Mouse (Mus musculus) cerebellum, adult 11 months (tissue): Measurements from ENCODE around the gene Hoxb3.

Experiments used
- DNase-seq: peaks from one replicate; pipeline ENCODE4 v3.0.0; 2022

Hoxb3 gene

DNA sequence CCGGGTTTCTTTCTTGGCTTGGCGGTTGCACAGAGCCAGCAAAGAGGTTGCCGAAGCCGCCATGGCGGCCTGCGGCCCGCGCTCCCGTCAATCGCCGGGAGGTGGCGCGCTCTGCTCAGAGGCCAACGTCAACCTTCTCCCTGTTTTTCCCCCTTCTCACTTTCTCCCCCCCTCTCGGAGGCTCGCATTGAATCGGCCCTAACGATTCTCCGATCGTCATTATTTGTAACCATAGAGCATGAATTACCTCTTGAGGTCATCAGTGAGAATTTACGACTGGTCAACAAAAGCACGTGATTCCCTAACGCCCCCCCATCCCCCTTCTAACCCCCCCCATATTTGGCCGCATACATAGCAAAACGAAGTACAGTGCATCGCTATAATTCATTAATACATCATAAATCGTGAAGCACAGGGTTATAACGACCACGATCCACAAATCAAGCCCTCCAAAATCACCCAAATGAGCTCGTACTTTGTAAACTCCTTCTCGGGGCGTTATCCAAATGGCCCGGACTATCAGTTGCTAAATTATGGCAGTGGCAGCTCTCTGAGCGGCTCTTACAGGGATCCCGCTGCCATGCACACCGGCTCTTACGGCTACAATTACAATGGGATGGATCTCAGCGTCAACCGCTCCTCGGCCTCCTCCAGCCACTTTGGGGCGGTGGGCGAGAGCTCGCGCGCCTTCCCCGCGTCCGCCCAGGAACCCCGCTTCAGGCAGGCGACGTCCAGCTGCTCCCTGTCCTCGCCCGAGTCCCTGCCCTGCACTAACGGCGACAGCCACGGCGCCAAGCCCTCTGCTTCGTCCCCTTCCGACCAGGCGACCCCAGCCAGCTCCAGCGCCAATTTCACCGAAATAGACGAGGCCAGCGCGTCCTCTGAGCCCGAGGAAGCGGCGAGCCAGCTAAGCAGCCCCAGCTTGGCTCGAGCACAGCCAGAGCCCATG lies 19.7 kb upstream of the Hoxb3 start, which contains the start of gene Hoxb5:
Gene Hoxb5, plus strand, starts transcription at position 186 of the 949 bp plus-strand sequence.
- no peak for DNase-seq

DNA sequence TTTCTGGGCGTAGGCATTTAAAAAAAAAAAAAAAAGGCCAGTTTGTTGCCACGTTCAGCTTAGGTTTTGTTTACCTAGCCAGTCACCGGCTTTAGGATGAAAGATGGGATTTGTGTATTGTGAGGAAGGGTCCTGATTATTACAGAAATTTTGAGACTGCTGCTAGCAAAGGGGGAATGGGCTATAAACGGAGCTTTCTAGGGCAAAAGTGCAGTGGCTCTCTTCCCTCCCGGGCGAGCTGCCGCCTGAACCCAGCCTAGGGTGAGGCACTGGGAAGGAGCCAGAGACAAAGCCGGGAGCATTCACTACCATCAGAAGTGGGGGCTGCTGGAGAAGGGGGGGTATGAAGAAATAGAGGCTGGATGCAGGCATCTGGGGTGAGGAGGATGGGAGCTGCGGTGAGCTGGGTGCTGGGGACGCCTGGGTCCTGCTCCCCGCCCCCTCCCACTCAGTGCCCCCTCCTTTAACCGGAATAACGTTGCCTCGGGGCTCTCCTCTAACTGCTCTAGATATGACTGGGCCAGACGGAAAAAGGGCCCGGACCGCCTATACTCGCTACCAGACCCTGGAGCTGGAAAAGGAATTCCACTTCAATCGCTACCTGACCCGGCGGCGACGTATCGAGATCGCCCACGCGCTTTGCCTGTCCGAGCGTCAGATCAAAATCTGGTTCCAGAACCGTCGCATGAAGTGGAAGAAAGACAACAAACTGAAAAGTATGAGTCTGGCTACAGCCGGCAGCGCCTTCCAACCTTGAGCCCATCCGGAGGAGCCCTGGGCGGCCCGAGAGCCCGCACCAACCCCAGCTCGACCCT lies 18.5 kb upstream of the Hoxb3 start:
- DNase-seq = no peak

DNA sequence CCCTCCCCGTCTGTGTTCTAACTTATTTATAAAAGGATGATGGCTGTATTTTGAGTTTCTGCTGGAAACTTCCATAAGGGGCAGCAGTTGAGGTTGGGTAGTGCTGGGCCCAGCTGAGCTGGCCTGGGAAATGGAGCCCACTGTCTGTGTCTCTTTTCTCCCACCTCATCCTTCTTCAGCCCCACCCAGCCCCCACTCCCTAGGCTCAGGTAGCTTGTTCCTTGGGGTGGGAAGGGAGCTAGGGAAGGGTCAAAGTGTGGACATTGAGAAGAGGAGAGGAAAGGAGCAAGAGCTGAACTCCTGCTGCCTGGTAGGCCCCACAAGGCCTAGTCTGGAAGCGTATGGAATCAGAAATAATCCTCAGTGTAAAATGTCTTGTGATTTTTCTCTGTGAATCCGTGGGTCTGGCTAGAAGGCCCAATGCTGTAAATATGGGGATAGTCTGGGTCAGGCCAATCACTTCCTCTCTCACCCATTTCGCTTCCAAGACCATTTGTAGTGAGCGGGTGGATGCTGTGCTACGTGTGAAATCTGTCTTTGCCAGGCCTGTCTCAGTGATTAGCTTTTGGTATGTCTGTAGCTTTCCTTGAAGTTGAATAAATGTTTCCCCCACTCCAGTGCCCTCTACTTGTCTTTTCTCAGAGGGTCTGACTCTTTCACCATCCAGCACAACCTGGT lies 17.5 kb upstream of the Hoxb3 start:
- DNase-seq = no peak

- DNase-seq = no peak
Observed at GRCm38 (mm10) chr11:96306183-96306907, 16.8 kb upstream of the Hoxb3 start.

- DNase-seq = no peak
Observed at GRCm38 (mm10) chr11:96306908-96307269, 16.2 kb upstream of the Hoxb3 start.

DNA sequence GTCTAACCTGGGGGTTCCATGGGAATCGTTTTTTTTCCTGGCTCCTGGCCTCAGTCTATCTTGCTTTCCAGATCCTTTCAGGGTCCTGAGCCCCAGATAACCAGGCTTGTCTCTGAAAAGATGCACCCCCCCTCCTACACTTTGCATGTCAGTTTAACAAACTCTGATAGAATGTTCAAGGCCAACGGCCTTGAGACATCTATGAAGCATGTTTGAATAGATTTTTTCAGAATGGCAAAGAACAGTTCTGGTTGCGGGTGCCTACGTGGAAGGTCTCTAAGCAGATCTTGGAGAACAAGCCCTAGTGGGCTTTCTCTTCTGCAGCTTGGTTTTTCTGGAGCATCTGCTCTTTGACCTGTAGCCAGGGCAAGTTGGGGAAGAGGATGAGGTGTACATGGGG lies 14.4 kb upstream of the Hoxb3 start:
- no peak for DNase-seq

DNA sequence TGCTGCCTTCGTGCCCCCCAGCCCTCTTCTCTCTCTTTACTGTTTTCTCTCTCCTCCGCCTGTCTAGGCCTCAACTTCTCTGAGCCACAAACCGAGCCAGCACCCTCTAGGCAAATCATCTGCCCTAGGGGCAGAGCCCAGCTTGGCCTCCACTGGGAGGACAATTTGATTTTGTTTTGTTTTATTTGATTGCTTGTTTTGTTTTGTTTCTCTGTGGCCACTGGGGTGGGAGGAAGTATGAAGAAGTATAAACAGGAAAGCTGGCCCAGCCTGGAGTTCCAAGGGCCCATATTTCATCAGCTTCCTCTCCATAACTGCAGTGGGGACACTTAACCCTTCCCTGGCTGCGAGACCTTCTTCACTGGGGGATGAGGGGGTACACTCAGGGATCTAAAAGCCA lies 13.8 kb upstream of the Hoxb3 start:
- DNase-seq = no peak

DNA sequence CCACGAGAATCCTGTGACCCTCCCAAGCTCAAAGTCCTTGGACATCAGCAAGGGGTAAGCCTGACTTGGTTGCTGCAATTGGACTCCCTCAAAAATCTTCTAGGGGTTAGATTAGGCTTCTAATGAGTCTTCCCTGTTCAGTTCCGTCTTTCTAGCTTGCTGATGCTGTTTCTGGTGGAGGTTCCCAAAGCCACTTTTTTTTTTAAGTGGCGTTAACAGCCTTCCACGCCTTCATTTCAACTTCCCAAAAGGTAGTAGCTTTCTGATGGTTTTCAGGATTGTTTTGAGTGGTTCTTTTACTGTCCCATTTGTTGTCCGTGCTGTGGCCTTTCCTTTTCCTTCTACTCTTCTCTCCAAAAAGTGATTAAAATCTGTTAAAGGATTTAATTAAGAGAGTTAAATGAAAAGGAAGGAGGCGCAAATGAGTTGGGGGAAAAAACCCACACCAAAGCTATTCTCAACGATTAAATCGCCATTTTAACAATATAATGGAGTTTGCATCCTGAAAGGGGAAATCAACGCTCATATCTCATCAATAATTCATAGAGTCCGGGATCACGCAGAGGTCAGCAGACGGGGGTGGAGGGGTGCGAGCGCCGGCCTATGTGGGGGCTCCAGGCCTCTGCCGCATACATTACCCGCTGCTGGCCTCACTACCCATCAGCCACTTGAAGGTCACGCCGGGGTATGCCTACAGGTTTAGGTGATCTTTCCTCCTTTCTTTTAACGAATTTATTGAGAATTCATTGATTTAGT lies 12.8 kb upstream of the Hoxb3 start:
- DNase-seq = no peak

GRCm38 (mm10) chr11:96311097-96311496 lies 12.0 kb upstream of the Hoxb3 start:
- no peak for DNase-seq

GRCm38 (mm10) chr11:96311520-96312417 lies 11.4 kb upstream of the Hoxb3 start:
- DNase-seq = no peak

DNA sequence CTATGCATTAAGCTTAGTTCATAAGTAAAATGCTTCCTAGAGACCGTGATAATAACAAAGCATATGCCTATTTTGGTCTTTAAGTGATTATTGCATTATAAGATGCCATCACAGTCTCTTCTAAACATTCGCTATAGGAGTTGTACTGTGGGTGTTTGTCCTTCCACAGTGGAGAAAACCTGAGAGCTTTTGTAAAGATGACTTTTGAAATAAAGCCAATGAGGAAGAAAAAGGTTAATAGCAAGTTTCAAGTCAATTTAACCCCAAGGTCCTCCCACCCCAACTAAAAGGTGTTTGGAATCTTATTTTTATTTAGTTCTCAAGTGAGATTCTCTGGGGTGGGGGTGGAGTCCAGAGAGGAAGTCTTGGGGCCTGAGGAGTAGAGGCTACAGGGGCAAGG lies 10.0 kb upstream of the Hoxb3 start:
- no peak for DNase-seq

- DNase-seq = no peak
Observed at GRCm38 (mm10) chr11:96313806-96314428, 9.2 kb upstream of the Hoxb3 start.

DNA sequence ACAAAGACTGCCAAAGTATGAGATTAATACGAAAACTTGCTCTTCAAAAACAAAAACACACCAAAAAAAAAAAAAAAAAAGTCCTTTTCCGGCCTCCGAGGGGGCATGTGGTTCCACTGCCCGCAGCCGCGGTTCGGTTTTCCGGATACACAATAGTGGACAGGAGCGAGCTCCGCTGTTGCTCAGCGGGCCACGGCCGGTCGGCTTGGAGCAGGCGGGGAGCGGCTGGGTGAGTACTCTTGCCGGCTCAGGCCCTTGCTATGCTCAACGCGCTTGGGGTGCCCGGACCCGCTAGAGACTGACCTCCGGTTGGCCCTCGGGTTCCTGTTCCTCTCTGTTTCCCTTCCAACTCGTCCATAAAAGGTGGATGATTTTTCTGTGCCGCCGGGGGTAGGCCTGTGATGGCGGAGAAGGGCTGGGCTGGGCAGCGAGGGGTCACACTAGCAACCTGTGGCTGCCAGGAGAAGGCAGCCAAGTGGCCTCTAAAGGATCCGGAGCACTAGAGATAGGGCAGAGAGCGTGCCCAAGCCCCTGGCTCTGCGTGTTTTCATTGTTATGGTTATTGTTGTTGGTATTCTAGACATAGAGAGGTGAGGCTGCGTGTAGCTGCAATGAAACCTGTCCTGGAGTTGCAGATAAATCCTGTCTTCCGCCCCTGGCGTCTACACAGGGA lies 8.3 kb upstream of the Hoxb3 start:
- DNase-seq = no peak

DNA sequence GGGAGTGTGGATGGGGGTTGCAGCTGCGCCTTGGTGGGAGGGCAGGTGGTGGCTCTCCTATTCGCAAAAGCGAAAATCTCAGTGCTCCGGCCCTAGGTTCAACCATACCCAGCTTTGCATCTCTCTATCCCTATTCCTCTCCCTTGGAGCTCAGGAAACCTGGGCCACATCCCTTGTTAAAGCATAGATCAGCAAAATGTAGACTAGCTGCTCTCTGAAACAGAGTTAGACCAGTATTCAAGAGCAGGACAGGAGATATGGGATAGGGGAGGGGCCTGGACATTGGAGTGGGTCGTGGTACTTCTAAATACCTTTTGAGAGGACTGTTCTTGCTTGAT lies 7.8 kb upstream of the Hoxb3 start:
- DNase-seq = no peak

- DNase-seq = no peak
Observed at GRCm38 (mm10) chr11:96316696-96317607, 6.2 kb upstream of the Hoxb3 start.

GRCm38 (mm10) chr11:96317608-96318367 lies 5.3 kb upstream of the Hoxb3 start, which contains the start of gene Hoxb4:
Gene Hoxb4 (plus strand): TSS chr11:96318267.
- no peak for DNase-seq

DNA sequence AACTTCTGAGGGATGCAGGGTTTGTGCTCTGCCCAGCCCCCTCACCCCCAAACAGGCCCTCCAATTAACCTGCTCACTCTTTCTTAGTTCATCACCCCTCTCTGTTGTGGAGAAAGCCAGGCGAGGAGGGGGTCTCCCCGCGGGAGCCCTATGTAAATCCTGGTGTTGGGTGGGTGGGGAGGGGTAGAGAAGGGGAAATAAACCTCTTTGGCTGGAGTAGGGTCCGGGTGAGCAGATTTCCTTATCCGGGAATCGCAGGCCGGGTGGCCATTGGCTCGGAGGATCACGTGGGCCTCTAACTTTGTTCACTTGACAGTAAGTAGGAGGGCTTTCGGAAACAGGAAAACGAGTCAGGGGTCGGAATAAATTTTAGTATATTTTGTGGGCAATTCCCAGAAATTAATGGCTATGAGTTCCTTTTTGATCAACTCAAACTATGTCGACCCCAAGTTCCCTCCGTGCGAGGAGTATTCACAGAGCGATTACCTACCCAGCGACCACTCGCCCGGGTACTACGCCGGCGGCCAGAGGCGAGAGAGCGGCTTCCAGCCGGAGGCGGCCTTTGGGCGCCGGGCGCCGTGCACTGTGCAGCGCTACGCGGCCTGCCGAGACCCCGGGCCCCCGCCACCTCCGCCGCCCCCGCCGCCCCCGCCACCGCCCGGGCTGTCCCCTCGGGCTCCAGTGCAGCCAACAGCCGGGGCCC lies 4.6 kb upstream of the Hoxb3 start:
- no peak for DNase-seq
